Mouse (Mus musculus): ENCODE measurements at regions not wholly inside any gene's neighbourhood (a gene's known extent, or its start where the extent isn't known, plus 50 kb on each side); places are given as distances from the start of the nearest gene placed in this dataset.

- no peak for TF ChIP-seq CTCF (IDR thresholded peaks at IDR 0.05; ENCODE audit: low read depth)
- TF ChIP-seq EP300 (IDR thresholded peaks at IDR 0.05; ENCODE audit: low read depth) = no peak
These were observed 623.8 kb upstream of the Tenm4 start for GRCm38 (mm10) chr7:95547256-95547655.
